Mouse (Mus musculus): ENCODE results near the gene Thra. TPM values are rescaled to one million over a fixed set of nuclear protein-coding genes. Genes with fewer than 3 reads are reported as not detected.

Gene Thra
- polyA plus RNA-seq, 1 experiment from 2014 or later = 36.3 TPM

DNA sequence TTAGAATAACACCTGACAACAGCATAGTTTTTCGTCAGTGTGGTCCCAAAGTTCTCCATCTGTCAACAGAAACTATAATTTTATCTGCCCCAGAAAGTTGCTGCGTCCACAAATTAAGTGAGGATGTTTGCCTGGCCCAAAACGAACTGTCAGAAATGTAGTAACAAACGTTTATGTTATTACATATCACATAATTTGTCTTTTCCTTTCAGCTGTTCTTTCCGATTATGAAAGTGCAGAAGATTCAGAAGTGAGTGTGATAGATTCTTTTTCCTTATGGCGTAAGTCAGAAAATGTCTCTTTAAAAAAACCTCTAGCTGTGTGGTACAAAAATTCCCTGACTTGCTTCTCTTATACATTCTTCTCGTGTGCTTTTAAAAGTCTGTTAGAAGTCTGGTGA, 70.2 kb downstream of the Thra start:
- Histone ChIP-seq H3K27me3 (ENCODE audit: control insufficient read depth, insufficient read depth, low read depth, low read length) (no peaks in the 10 kb centered on the region), H3K4me2 (ENCODE audit: low read depth, low read length) (peak overlapping the region; percentile 86), H3K4me3 (ENCODE audit: low read length) (peak overlapping the region; percentile 87), H3K36me3 (ENCODE audit: control insufficient read depth, insufficient read depth, low read length) (peaks cover 25% of the 10 kb centered on the region), H3K27ac (ENCODE audit: low read length) (peak overlapping the region; percentile 98), H3K9me3 (ENCODE audit: control insufficient read depth, low read length) (no peaks in the 10 kb centered on the region), H3K4me1 (replicated peaks; ENCODE audit: control insufficient read depth, insufficient read depth, low read length) (peaks cover 11% of the 10 kb centered on the region), H3K9ac (ENCODE audit: low read length) (peak overlapping the region; percentile 95)
- WGBS = 29% methylated on average over 7 of the region's 7 CpGs
- ATAC-seq (ENCODE audit: low read depth) = no peak

DNA sequence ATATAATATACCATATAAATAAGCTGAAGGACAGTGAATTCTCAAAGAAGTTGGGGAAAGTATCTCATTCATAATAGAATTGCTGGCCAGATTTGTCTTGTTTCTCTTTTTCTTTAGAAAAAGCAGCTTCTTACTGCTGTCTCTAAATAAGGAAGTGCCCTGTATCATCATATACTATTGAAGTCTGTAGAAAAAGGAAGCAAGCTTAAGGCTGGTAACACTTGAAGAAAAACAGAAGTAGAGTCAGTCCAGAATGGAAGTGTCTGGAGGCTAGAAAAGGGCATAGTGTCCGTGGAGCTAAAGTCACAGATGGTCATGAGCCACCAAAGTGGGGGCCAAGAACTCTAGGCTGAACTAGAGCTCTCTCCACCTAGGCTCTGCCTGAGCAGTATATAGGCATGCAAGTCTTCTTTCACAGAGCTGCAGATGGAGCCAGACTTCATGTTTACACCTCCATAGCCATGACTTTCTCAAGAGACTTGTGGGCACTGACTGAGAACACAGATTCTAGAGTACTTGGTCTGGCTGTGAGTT, 76.3 kb downstream of the Thra start:
- H3K4me2 ChIP-seq (ENCODE audit: low read depth, low read length) = no peak overlapping the region
- ATAC-seq (ENCODE audit: low read depth) = no peak
- 96% methylated on average over 1 of the region's 1 CpGs for whole genome bisulfite sequencing
- H3K4me3 ChIP-seq (ENCODE audit: low read length) = no peak overlapping the region
- no peaks in the 10 kb centered on the region for H3K9me3 ChIP-seq (ENCODE audit: control insufficient read depth, low read length)
- H3K4me1 ChIP-seq (replicated peaks; ENCODE audit: control insufficient read depth, insufficient read depth, low read length) = no peaks in the 10 kb centered on the region
- peaks cover 43% of the 10 kb centered on the region for H3K36me3 ChIP-seq (ENCODE audit: control insufficient read depth, insufficient read depth, low read length)
- H3K27ac ChIP-seq (ENCODE audit: low read length) = no peak overlapping the region
- H3K27me3 ChIP-seq (ENCODE audit: control insufficient read depth, insufficient read depth, low read depth, low read length) = no peaks in the 10 kb centered on the region
- no peak overlapping the region for H3K9ac ChIP-seq (ENCODE audit: low read length)

Other genes with a start within 250 kb of the Thra start
- gene Ikzf3, start 194.6 kb upstream of the Thra start, polyA plus RNA-seq (2015; fragmentation: Nextera tagmentation; extraction: Ambion mirVana) = 0.33 and 1.1 TPM in 2 replicates
- 0.18 TPM in 1 of 2 replicates, not detected in the other for gene Zpbp2, start 189.5 kb upstream of the Thra start, polyA plus RNA-seq (2015; fragmentation: Nextera tagmentation; extraction: Ambion mirVana)
- 50.8 and 51.2 TPM in 2 replicates for gene Ormdl3, start 153.3 kb upstream of the Thra start, polyA plus RNA-seq (2015; fragmentation: Nextera tagmentation; extraction: Ambion mirVana)
- gene Lrrc3c, start 142.3 kb upstream of the Thra start, polyA plus RNA-seq (2015; fragmentation: Nextera tagmentation; extraction: Ambion mirVana) = not detected in 2 replicates
- gene Gm12355, start 115.0 kb upstream of the Thra start, polyA plus RNA-seq (2015; fragmentation: Nextera tagmentation; extraction: Ambion mirVana) = 0.69 and 1.2 TPM in 2 replicates
- not detected in 2 replicates for gene Gsdma3, start 114.3 kb upstream of the Thra start, polyA plus RNA-seq (2015; fragmentation: Nextera tagmentation; extraction: Ambion mirVana)
- gene Gsdma2, start 93.9 kb upstream of the Thra start, polyA plus RNA-seq (2015; fragmentation: Nextera tagmentation; extraction: Ambion mirVana) = not detected in 2 replicates
- 0.09 TPM in 1 of 2 replicates, not detected in the other for gene Gsdma, start 76.3 kb upstream of the Thra start, polyA plus RNA-seq (2015; fragmentation: Nextera tagmentation; extraction: Ambion mirVana)
- 165 and 177 TPM in 2 replicates for gene Psmd3, start 58.1 kb upstream of the Thra start, polyA plus RNA-seq (2015; fragmentation: Nextera tagmentation; extraction: Ambion mirVana)
- gene Csf3, start 39.4 kb upstream of the Thra start, polyA plus RNA-seq (2015; fragmentation: Nextera tagmentation; extraction: Ambion mirVana) = not detected in 2 replicates
- gene Med24, start 11.2 kb upstream of the Thra start, polyA plus RNA-seq (2015; fragmentation: Nextera tagmentation; extraction: Ambion mirVana) = 56.6 and 57.8 TPM in 2 replicates
- gene Nr1d1, start 34.7 kb downstream of the Thra start, polyA plus RNA-seq (2015; fragmentation: Nextera tagmentation; extraction: Ambion mirVana) = 1.4 and 1.6 TPM in 2 replicates
- gene Msl1, start 54.9 kb downstream of the Thra start, polyA plus RNA-seq (2015; fragmentation: Nextera tagmentation; extraction: Ambion mirVana) = 19.4 and 20.3 TPM in 2 replicates
- 33.2 and 36.6 TPM in 2 replicates for gene Casc3, start 64.3 kb downstream of the Thra start, polyA plus RNA-seq (2015; fragmentation: Nextera tagmentation; extraction: Ambion mirVana)
- 1.3 and 1.4 TPM in 2 replicates for gene Rapgefl1, start 96.1 kb downstream of the Thra start, polyA plus RNA-seq (2015; fragmentation: Nextera tagmentation; extraction: Ambion mirVana)
- gene Wipf2, start 123.0 kb downstream of the Thra start, polyA plus RNA-seq (2015; fragmentation: Nextera tagmentation; extraction: Ambion mirVana) = 4.6 and 4.8 TPM in 2 replicates
- gene Cdc6, start 167.2 kb downstream of the Thra start, polyA plus RNA-seq (2015; fragmentation: Nextera tagmentation; extraction: Ambion mirVana) = 34.0 and 38.3 TPM in 2 replicates
- gene Rara, start 187.2 kb downstream of the Thra start, polyA plus RNA-seq (2015; fragmentation: Nextera tagmentation; extraction: Ambion mirVana) = 35.4 and 37.2 TPM in 2 replicates
- gene Gjd3, start 242.4 kb downstream of the Thra start, polyA plus RNA-seq (2015; fragmentation: Nextera tagmentation; extraction: Ambion mirVana) = 0.31 TPM in 1 of 2 replicates, not detected in the other